In the genomic region with DNA sequence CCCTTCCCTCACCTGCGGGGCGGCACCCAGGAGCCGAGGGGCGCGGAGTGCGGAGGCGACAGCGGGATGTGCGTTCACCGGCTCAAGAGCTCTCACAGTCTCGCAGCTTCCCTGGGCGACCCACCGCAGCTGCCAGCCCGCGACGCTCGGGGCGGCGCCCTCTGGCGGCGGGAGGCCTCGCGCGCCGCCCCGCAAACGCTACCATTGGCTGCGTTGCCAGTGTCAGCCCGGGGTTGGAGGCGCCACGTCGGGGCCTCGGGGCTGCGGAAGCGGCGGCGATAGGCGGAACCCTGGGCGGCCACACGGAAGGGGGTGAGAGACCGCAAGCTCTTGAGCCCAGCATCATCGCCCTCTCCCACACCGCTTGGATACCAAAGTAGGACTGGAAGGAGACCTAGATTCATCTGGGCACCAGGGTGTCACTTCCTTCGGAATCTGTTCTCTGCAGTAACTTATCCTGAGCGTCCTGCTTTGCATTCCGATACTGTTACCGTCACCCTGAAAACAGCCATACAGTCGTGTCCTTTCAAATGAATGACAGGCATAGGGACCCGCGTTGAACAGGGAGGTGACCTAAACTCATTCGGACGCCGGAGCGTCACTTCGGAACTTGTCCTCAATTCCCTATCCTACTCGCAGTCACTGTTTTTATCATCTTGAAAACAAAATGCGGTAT, we compare ENCODE assay signal across 8 mouse cellular contexts. TPM values are rescaled to one million over a fixed set of nuclear protein-coding genes. Genes with fewer than 3 reads are reported as not detected.
DNase-seq lines count a peak whose midpoint lies in the region; ATAC-seq and TF ChIP-seq lines count a peak whose summit lies in the region.

TSS of gene Zc3h7a (minus strand) at position 186 of the 676 bp plus-strand sequence.

- peak within 1 kb of the TSS; percentile 94 for H3K4me2 ChIP-seq in forebrain, postnatal 0 days (ENCODE audit: low read depth)
- peak within 1 kb of the TSS; percentile 64 for H3K4me2 ChIP-seq in lung, embryonic 15.5 days

- peak within 1 kb of the TSS; percentile 78 for H3K9ac ChIP-seq in forebrain, postnatal 0 days
- H3K9ac ChIP-seq in lung, embryonic 15.5 days = peak within 1 kb of the TSS; percentile 86

- peak; percentile 76 for ATAC-seq in G1E (ENCODE audit: extremely low read depth, insufficient number of reproducible peaks, low FRiP score, poor library complexity, severe bottlenecking)
- ATAC-seq in forebrain, postnatal 0 days = peak; percentile 96
- peak; percentile 94 for ATAC-seq in lung, embryonic 15.5 days (ENCODE audit: borderline replicate concordance, extremely low read depth, low FRiP score, low TSS enrichment)

- H3K4me1 ChIP-seq in G1E (ENCODE audit: insufficient read depth, low read depth, low read length) = peaks cover 43% of the 10 kb centered on the region
- H3K4me1 ChIP-seq in forebrain, postnatal 0 days (ENCODE audit: insufficient read depth) = no peaks in the 10 kb centered on the region
- peaks cover 13% of the 10 kb centered on the region for H3K4me1 ChIP-seq in lung, embryonic 15.5 days

- H3K36me3 ChIP-seq in G1E (replicated peaks) = peaks cover 25% of the 10 kb centered on the region
- no peaks in the 10 kb centered on the region for H3K36me3 ChIP-seq in forebrain, postnatal 0 days (ENCODE audit: insufficient read depth)
- H3K36me3 ChIP-seq in lung, embryonic 15.5 days = 0 out of 2 replicates have a peak, but pooled peaks cover 2% of the 10 kb centered on the region

- peak within 1 kb of the TSS; percentile 86 for H3K27ac ChIP-seq in forebrain, postnatal 0 days (ENCODE audit: low read depth, low read length)
- peak within 1 kb of the TSS; percentile 79 for H3K27ac ChIP-seq in lung, embryonic 15.5 days

- 3% methylated on average over 57 of the region's 57 CpGs for WGBS in forebrain, postnatal 0 days
- WGBS in lung, embryonic 15.5 days = under 1% methylated on average over 55 of the region's 57 CpGs

- peak; percentile 57 for TF ChIP-seq CTCF in G1E (IDR thresholded peaks at IDR 0.05; ENCODE audit: low read depth, low read length)
- peak; percentile 86 for TF ChIP-seq CTCF in forebrain, postnatal 0 days (IDR thresholded peaks at IDR 0.05; ENCODE audit: low read depth)

- H3K9me3 ChIP-seq in G1E (replicated peaks) = peaks cover 6% of the 10 kb centered on the region
- H3K9me3 ChIP-seq in forebrain, postnatal 0 days (ENCODE audit: low read length) = no peaks in the 10 kb centered on the region
- H3K9me3 ChIP-seq in lung, embryonic 15.5 days = no peaks in the 10 kb centered on the region

- peak within 1 kb of the TSS; percentile 97 for H3K4me3 ChIP-seq in G1E (ENCODE audit: low read depth, low read length)
- peak within 1 kb of the TSS; percentile 79 for H3K4me3 ChIP-seq in forebrain, postnatal 0 days (ENCODE audit: low read depth, low read length)
- peak within 1 kb of the TSS; percentile 83 for H3K4me3 ChIP-seq in lung, embryonic 15.5 days

- peak; percentile 86 for DNase-seq in G1E (ENCODE audit: low spot score)
- peak; percentile 92 to 94 for DNase-seq in cerebellum, adult 18-20 months
- peak; percentile 94 for DNase-seq in forebrain, postnatal 0 days
- DNase-seq in heart, postnatal 4 days = peak; percentile 93
- DNase-seq in layer of hippocampus, adult 8-10 months (ENCODE audit: low spot score in 2 of 2) = peak; percentile 85 to 86
- DNase-seq in ovary, adult 18-20 months (ENCODE audit: low spot score) = peak; percentile 84
- DNase-seq in thymus, postnatal 0 days (ENCODE audit: low spot score) = peak; percentile 94

- peaks cover 3% of the 10 kb centered on the region; the same call in 1 of the 2 replicates for H3K27me3 ChIP-seq in G1E (ENCODE audit: insufficient read depth, low read length)
- no peaks in the 10 kb centered on the region for H3K27me3 ChIP-seq in forebrain, postnatal 0 days (ENCODE audit: insufficient read depth, low read length)
- no peaks in the 10 kb centered on the region for H3K27me3 ChIP-seq in lung, embryonic 15.5 days

RNA-seq across cellular contexts. Expression of gene Zc3h7a, which starts in this region (rescaled TPM):
- total RNA-seq in G1E (2014; fragmentation: Nextera tagmentation) (270 and 306 TPM in 2 replicates), G1E (2017) (228 and 262 TPM in 2 replicates)
- 9.1 and 12.0 TPM in 2 replicates for polyA plus RNA-seq in G1E (2012)
- 61.7 and 76.6 TPM in 2 replicates for total RNA-seq in forebrain, postnatal 0 days (2014; rRNA removed)
- 20.3 and 32.2 TPM in 2 replicates for polyA plus RNA-seq in forebrain, postnatal 0 days (2015; fragmentation: Nextera tagmentation; extraction: Ambion mirVana)
- total RNA-seq in heart, postnatal 4 days (2021) = 10 to 100 TPM; 58.2 to 60.0 TPM
- total RNA-seq in layer of hippocampus, adult 8-10 months (2022) = 100 to 1,000 TPM in 1 of 4 experiments, 10 to 100 TPM in 3; 72.6 to 102 (median 80.1) TPM
- polyA plus RNA-seq in lung, embryonic 15.5 days (2015; fragmentation: Nextera tagmentation; extraction: Ambion mirVana) = 86.7 and 92.9 TPM in 2 replicates
- polyA plus RNA-seq in thymus, postnatal 0 days (2015; fragmentation: Nextera tagmentation; extraction: Ambion mirVana) = 84.5 and 89.5 TPM in 2 replicates

Comparison
In these comparisons a context has a peak if more than half of its experiments do, and no peak if none do; other contexts are left out.
1. Peak in every context shown above with its lines: DNase-seq, ATAC-seq, H3K4me3 ChIP-seq and H3K27ac ChIP-seq.